Mouse (Mus musculus) heart, postnatal 10 days (tissue): ENCODE measurements around the gene Fat1. TPM values are rescaled to one million over a fixed set of nuclear protein-coding genes. Genes with fewer than 3 reads are reported as not detected.
A peak's percentile ranks its signal among the peaks of the same experiment; 100 is the strongest.

ENCODE experiments used
- DNase-seq, 2 experiments: peaks; one replicate each; pipeline ENCODE4 v3.0.0; 2021
- intact Hi-C: fragments of 180-260 bp; cut with DNase I; formaldehyde crosslinking; loops from one replicate; pipeline ENCODE4 v1.15.1; 2025
- total RNA-seq, 2 experiments: library from RNA; stranded (reverse); gene quantifications; 2 replicates each; pipeline ENCODE4 v1.2.3; 2021

The Fat1 gene
- total RNA-seq, 2 experiments from 2014 or later, result 35.8 to 44.0 TPM

- intact Hi-C loops, result loop anchor here (10.0 kb wide), 2 partner anchors 193 to 303 kb away; no protein-coding TSS in a partner anchor
- DNase-seq, result no peak
Measured at GRCm38 (mm10) chr8:44998275-44998674, 63.0 kb downstream of the Fat1 start.

- DNase-seq, result peak; percentile 91
- intact Hi-C loops, result loop anchor here (10.0 kb wide), 2 partner anchors 194 to 304 kb away; no protein-coding TSS in a partner anchor
Measured at GRCm38 (mm10) chr8:44998681-44999277, 63.5 kb downstream of the Fat1 start.

- DNase-seq, result peak; percentile 64 to 68
- intact Hi-C loops, result no loop called here
Measured at GRCm38 (mm10) chr8:45001577-45002197, 66.4 kb downstream of the Fat1 start.

- DNase-seq, result no peak
- intact Hi-C loops, result no loop called here
Measured at GRCm38 (mm10) chr8:45002686-45003085, 67.4 kb downstream of the Fat1 start.

- DNase-seq, result no peak
- intact Hi-C loops, result no loop called here
Measured at GRCm38 (mm10) chr8:45004021-45004420, 68.8 kb downstream of the Fat1 start.

- peak; percentile 37 to 63 for DNase-seq
- intact Hi-C loops, result no loop called here
Measured at GRCm38 (mm10) chr8:45010685-45011084, 75.4 kb downstream of the Fat1 start.

- intact Hi-C loops, result no loop called here
Measured at GRCm38 (mm10) chr8:45011774-45012173, 76.5 kb downstream of the Fat1 start.

GRCm38 (mm10) chr8:45013852-45014251, 78.6 kb downstream of the Fat1 start:
- no peak for DNase-seq
- intact Hi-C loops, result no loop called here

More at GRCm38 (mm10) chr8:45011774-45012173, 76.5 kb downstream of the Fat1 start:
- DNase-seq, result no peak

- intact Hi-C loops, result no loop called here
- DNase-seq, result no peak
Measured at GRCm38 (mm10) chr8:45014498-45015067, 79.3 kb downstream of the Fat1 start.

- no peak for DNase-seq
- intact Hi-C loops, result no loop called here
Measured at GRCm38 (mm10) chr8:45015876-45016275, 80.6 kb downstream of the Fat1 start.

GRCm38 (mm10) chr8:45019241-45019640, 84.0 kb downstream of the Fat1 start:
- DNase-seq, result no peak
- intact Hi-C loops, result no loop called here

- DNase-seq, result peak in 1 of 2 experiments; percentile 18
- intact Hi-C loops, result no loop called here
Measured at GRCm38 (mm10) chr8:45021171-45021570, 85.9 kb downstream of the Fat1 start.

GRCm38 (mm10) chr8:45021911-45022665, 86.8 kb downstream of the Fat1 start:
- peak; percentile 33 to 46 for DNase-seq
- intact Hi-C loops, result no loop called here

- intact Hi-C loops, result no loop called here
- no peak for DNase-seq
Measured at GRCm38 (mm10) chr8:45028081-45028497, 92.8 kb downstream of the Fat1 start.

GRCm38 (mm10) chr8:45038350-45038749, 103.1 kb downstream of the Fat1 start:
- DNase-seq, result no peak
- intact Hi-C loops, result no loop called here

GRCm38 (mm10) chr8:45044160-45044559, 108.9 kb downstream of the Fat1 start:
- intact Hi-C loops, result no loop called here
- DNase-seq, result no peak

GRCm38 (mm10) chr8:45050451-45050850, 115.2 kb downstream of the Fat1 start:
- intact Hi-C loops, result loop anchor here (5.0 kb wide), 1 partner anchor 187 kb away; no protein-coding TSS in a partner anchor

GRCm38 (mm10) chr8:45051236-45051635, 116.0 kb downstream of the Fat1 start:
- intact Hi-C loops, result loop anchor here (5.0 kb wide), 1 partner anchor 186 kb away; no protein-coding TSS in a partner anchor
- no peak for DNase-seq

More at GRCm38 (mm10) chr8:45050451-45050850, 115.2 kb downstream of the Fat1 start:
- DNase-seq, result no peak

GRCm38 (mm10) chr8:45052205-45052604, 117.0 kb downstream of the Fat1 start:
- no peak for DNase-seq
- intact Hi-C loops, result loop anchor here (5.0 kb wide), 1 partner anchor 185 kb away; no protein-coding TSS in a partner anchor

- intact Hi-C loops, result loop anchor here (5.0 kb wide), 1 partner anchor 185 kb away; no protein-coding TSS in a partner anchor
Measured at GRCm38 (mm10) chr8:45052618-45053017, 117.4 kb downstream of the Fat1 start.

GRCm38 (mm10) chr8:45055500-45055899, 120.3 kb downstream of the Fat1 start:
- no peak for DNase-seq
- intact Hi-C loops, result no loop called here

More at GRCm38 (mm10) chr8:45052618-45053017, 117.4 kb downstream of the Fat1 start:
- DNase-seq, result no peak
